Mouse (Mus musculus): ENCODE measurements around the gene Tbc1d22a.

Tbc1d22a gene

DNA sequence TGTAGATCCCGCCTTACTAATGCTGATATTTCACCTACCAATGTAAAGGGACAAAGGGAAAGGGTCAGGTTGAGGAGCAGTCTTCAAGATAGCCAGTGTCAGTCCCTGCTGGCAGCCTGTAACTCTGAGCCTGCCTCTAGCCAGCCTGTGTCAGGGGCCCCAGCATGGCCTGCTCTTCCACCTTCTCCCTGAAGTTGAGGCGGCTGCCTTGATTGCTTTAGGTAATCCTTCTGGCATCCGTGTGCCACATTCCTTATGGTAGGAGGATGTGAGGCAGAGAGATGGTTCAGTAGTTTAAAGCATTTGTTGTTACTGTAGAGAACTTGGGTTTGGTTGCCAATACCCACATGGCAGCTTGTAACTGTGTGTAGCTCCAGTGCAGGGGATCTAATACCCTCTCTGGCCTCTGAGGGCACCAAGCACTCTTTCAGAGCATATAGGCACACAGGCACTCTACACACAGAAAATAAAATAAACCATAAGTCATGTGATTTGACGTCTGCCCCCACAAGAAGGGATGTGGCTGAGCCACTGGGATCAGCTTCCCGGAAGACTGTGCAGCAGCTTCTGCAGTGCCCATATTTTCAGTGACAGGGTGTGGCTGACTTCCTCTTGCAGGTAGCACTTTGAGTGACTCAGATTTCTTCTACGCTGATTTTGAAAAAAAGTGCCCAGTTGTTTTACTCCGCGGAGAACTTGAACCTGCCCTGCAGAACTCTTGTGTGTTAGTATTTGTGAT lies 128.5 kb downstream of the Tbc1d22a start:
- no peak for DNase-seq

DNA sequence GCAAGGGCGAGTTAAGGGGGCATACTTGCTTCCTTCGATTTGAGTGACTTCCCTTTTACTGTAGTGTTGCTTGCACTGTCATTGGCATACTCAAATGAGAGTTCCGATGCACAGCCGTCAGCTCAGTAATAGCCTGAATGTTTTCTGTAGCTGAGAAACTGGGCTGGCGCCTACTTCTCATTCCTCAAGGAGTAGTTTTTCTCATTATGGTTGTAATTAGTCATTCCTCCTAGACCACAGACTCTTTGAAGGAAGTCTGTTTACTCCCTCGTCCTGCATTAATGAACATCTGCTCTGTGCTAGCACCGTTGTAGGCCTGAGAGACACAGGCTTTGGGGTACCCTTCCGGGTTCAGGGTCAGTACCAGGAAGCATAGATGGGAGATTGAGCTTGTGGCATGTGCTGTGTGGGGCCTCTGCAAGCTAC lies 130.7 kb downstream of the Tbc1d22a start:
- no peak for DNase-seq

- no peak for DNase-seq
Measured at GRCm38 (mm10) chr15:86345907-86346306, 131.6 kb downstream of the Tbc1d22a start.

- no peak for DNase-seq
Measured at GRCm38 (mm10) chr15:86346606-86347005, 132.3 kb downstream of the Tbc1d22a start.

DNA sequence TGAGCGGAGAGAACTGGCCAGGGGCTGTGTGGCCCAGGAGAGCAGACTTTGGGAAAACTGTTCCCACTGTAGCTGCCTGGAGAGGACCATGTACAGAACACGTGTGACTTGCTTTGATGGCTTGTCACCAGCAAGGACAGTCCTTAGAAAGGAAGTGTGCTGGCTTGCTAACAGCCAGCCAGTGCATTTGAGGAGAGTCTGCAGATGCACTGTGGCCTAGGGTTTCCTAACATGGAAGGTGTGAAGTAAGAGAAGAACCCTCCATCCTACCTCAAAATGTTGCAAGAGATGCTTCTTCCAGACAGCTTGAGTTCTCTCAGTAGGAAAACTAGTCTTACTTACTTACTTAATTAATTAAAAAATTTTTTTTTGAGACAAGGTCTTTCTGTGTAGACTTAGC lies 140.7 kb downstream of the Tbc1d22a start:
- DNase-seq = no peak

DNA sequence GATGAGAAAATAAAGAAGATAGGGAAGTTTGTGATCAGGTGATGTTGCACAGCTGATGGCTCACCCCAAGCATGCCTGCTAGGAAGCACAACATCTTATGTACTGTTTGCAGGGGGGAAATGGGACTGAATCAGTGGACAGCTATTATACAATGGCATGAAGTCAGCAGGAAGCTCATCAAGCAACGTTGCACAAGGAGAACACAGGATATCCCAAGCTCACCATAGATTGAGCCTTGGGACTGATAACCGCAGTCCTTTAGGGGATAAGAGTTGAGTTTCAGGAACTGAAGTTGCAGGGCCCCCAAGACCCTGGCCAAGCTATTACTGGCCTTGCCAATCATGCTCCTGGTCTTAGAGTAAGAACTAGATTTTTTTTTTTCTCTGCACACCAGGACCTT lies 141.6 kb downstream of the Tbc1d22a start:
- no peak for DNase-seq

DNA sequence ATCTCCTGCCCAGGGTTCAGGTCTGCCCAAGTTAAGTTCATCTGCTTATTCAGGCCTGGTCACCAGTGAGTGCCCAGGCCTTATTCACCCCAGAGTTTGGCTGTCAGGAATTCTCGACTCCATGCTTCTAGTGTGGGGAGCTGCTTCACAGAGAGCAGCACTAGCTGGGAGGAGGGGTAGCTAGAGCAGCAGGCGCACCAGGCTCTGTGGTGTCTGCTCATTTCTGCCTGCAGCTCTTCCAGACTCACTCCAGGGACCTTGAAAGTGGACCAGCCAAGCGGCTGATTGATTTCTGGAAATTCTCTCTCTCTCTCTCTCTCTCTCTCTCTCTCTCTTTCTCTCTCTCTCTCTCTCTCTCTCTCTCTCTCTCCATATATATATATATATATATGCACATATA lies 146.1 kb downstream of the Tbc1d22a start:
- DNase-seq = no peak

- peak; percentile 81 to 83 for DNase-seq
Measured at GRCm38 (mm10) chr15:86362306-86363150, 148.3 kb downstream of the Tbc1d22a start.

- DNase-seq = peak; percentile 40 to 50
Measured at GRCm38 (mm10) chr15:86363841-86364295, 149.6 kb downstream of the Tbc1d22a start.

DNA sequence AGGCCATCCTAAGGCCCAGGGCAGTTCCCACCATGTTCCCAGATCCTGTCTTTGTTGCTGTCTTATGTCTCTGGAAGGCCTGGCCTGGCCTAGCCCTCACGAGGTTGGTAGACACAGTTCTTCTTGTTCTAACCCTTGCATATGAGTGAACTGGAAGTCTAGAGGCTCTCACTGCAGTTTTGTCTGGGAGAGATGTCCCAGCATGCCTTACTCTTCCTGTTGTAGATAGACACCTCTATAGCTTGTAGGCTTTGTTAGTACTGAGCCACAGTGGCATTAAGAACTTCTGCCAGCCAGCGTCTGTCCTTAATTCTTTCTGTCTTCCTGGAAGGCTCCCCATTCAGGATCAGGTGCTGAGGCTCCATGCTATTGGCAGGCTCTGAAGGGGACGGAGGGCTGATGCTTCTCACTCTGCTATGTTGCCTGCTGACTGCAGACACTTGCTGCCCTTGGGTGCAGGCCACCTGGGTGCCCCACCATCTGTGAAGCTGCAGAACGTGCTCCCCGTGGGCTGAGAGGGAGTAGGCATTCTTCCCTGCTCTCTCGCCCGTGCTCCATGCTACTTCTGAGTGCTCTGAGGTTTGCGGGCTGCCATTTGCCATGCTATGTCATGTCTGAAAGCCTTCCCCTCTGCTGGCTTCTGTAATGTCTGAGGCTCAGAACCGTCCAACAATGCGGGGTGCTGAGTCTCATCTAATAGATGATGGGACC lies 150.8 kb downstream of the Tbc1d22a start:
- DNase-seq = no peak

DNA sequence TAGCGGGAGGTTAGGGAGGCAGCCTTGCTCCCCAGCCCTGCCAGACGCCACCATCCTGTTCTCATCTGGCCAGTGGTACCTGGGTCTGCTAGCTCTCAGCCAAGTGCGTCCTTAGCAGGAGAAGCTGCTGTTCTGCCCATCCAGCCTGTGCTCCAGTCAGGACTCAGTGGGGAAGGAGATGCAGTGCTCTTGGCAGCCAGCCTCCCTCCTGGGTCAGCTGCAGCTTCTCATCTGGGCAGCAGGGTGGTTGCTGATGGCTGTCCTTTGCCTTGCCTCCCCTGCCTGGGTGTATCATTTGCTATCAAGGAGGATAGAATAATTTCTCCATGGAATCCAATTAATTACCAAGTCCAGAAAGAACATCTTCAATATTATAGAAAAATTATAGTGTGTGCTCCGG lies 152.5 kb downstream of the Tbc1d22a start:
- DNase-seq = no peak

GRCm38 (mm10) chr15:86367247-86367646 lies 153.0 kb downstream of the Tbc1d22a start:
- DNase-seq = no peak

DNA sequence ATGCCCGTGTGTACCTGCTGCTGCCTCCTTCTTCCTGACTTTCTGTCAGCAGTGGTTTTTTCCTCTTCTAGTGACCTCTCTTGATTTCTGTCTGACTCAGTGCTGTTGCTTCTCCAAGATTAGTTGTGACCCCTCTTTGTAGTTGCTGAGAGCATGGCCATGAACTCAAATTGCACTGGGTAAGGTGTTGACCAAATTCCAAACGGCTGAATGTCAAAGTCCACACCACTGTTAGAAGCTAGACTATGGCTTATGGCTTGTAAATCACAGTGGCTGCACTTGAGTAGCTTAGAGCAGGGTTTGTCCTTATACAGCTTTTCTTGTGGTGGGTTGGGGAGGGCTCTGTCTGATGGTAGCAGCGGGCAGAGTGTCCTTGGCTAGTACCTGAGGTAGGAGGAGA lies 156.6 kb downstream of the Tbc1d22a start:
- no peak for DNase-seq

- DNase-seq = no peak
Measured at GRCm38 (mm10) chr15:86375262-86375661, 161.0 kb downstream of the Tbc1d22a start.

DNA sequence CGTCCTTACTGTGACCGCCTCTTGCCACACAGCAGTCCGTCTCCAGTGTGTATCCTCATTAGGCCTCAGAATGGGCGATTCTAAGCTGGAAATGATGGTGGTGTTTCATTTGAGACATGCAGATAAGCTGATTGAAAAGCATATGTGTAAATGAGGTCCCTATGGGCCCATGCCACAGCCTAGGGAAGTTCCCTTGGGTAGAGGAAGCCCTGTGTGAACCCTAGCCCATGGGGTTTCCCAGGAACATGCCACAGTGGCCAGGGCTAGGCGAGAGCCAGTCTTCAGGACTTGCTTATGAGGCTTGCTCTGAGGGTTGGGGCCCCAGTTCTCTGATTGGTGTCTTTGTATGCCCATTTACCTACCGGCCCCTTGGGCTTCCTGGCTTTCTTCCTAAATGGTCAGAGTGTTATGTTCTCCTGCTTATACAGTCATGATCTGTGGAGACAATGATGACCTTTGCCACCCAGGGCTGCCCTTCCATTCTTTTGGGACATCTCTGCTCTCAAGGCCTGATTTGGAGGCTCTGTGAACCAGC lies 161.7 kb downstream of the Tbc1d22a start:
- no peak for DNase-seq

GRCm38 (mm10) chr15:86383278-86383677 lies 169.0 kb downstream of the Tbc1d22a start:
- DNase-seq = no peak

GRCm38 (mm10) chr15:86385436-86385835 lies 171.2 kb downstream of the Tbc1d22a start:
- DNase-seq = peak; percentile 56 to 69

DNA sequence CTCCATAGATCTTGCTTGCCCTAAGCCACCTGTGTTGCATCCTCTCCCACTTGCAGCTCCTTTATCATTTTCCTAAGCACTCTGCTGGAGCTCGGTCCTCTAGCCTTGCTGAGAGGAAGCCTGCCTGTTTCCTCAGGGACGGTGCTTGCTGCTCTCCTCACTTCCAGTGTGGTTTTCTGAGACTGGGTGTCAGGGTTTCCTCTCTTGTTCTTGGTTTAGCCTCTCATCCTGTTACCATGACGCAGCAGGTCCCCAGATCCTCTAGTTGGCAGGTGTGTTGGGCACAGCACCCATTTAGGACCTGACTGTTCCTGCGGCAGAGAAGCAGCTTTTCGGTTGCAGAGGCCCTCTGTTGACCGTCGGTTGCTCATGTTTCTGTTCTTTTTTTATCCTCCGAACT lies 172.1 kb downstream of the Tbc1d22a start:
- DNase-seq = no peak

DNA sequence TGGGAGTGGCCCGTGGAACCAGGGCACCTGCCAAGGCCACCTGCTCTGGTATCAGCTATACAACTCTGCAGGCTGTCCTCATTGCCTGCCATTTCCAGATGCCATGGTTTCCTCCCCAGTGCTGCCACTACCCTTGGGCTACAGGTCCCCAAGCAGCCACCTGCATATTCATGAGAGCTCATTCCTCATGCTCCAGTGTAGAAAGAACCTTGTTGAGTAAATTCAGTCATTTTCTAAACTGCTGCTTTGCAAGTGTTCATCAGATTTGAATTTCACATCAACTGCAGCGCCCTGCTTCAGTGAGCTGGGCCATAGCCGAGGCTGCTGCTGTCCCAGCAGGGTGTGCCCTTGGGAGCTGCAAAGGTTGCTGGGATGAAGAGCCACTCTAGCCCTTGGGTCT lies 174.3 kb downstream of the Tbc1d22a start:
- DNase-seq = no peak

GRCm38 (mm10) chr15:86404866-86405265 lies 190.6 kb downstream of the Tbc1d22a start:
- DNase-seq = no peak

DNA sequence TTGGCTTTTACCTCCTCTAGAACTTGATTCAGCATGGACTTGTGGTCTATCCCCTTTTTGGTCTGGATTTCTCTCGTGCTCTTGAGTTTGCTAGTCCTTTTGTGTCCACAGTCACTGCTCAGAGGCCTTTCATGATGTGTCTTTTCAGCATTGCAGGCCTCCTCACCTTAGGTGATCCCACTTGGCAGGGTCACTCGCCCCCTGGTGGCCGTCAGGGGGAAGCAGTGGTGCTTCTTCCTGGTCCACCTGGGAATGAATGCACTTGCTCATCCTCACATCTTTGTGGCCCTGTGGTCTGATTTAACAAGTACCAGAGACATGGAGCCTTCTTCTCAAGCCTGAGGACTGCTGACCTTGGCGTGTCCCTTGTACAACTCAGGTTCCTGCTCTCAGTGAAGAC lies 191.3 kb downstream of the Tbc1d22a start:
- peak; percentile 66 to 76 for DNase-seq

DNA sequence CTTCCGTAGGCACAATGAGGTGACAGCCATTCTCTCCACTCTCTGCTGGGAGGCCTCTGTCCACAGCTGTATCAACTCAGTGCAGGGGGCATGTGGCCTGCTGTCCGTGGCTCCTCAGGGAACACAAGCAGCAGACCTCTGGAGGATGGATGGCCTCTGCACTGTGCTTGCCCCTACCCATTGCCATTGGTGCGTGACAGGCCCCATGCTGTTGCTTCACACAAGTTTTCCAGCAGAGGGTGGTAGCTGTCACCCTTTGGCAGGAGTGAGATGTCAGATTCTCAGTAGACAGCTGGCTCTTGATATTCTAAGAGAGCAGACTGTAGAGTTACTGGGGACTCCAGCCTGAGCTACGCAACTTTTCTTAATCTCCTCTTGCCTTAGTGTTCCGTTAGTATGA lies 195.1 kb downstream of the Tbc1d22a start:
- DNase-seq = no peak

- DNase-seq = no peak
Measured at GRCm38 (mm10) chr15:86411532-86412080, 197.3 kb downstream of the Tbc1d22a start.
